In the genomic region with DNA sequence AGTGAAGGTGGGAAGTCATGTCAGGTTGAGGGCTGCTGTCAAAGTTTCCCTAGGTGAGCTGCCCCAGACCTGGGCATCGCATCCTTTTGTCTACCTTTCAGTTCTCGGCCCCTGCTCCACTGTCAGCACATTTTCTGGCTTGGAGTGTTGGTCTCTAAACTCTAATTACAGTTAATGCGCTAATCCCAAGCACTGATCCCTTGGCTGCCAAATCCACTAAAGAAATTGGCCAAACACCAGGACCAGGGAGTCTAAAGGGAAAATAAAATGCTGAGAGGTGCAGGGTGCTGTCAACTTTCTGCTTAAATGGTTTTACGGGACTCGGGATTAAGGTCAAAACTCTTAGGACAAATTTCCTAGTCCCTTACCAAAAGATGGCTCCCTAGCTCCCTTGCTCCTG, we compare ENCODE assay signal across 21 mouse cellular contexts.
DNase-seq lines count a peak whose midpoint lies in the region; ATAC-seq lines count a peak whose summit lies in the region.
"Had no signal": no experiment of that assay in that cellular context is flagged by ENCODE, and none has a peak within 500 bp of the region (broad histone marks: within the 10 kb centered on the region; RNA-seq: fewer than 3 reads in every experiment).

No protein-coding gene starts in this region.

- H3K9me3 ChIP-seq in kidney, embryonic 15.5 days (replicated peaks) = no peaks in the 10 kb centered on the region
- H3K9me3 ChIP-seq: embryonic facial prominence, embryonic 15.5 days; heart, embryonic 10.5 days; hindbrain, embryonic 12.5 days; limb, embryonic 13.5 days; liver, embryonic 12.5 days; midbrain, embryonic 10.5 days; neural tube, embryonic 15.5 days had no signal

- no peak for ATAC-seq in kidney, embryonic 15.5 days (replicated peaks; ENCODE audit: low FRiP score)
- ATAC-seq: activated CD4-positive, CD25-positive, alpha-beta regulatory T cell, adult 4 months; intestine, postnatal 0 days; liver, embryonic 12.5 days had no signal

- H3K27me3 ChIP-seq in kidney, embryonic 15.5 days = no peaks in the 10 kb centered on the region
- H3K27me3 ChIP-seq: embryonic facial prominence, embryonic 15.5 days; hindbrain, embryonic 12.5 days; liver, embryonic 12.5 days; neural tube, embryonic 15.5 days had no signal

- no peak overlapping the region for H3K9ac ChIP-seq in kidney, embryonic 15.5 days
- H3K9ac ChIP-seq: embryonic facial prominence, embryonic 15.5 days; hindbrain, embryonic 12.5 days; limb, embryonic 13.5 days; liver, embryonic 12.5 days; neural tube, embryonic 15.5 days had no signal

- H3K27ac ChIP-seq in kidney, embryonic 15.5 days = no peak overlapping the region
- H3K27ac ChIP-seq: embryonic facial prominence, embryonic 15.5 days; heart, embryonic 10.5 days; hindbrain, embryonic 12.5 days; limb, embryonic 13.5 days; liver, embryonic 12.5 days; midbrain, embryonic 10.5 days; neural tube, embryonic 15.5 days had no signal

- H3K4me1 ChIP-seq in kidney, embryonic 15.5 days = peaks cover 21% of the 10 kb centered on the region
- H3K4me1 ChIP-seq: embryonic facial prominence, embryonic 15.5 days; liver, embryonic 12.5 days had no signal

- no peak overlapping the region for H3K4me3 ChIP-seq in kidney, embryonic 15.5 days (replicated peaks)
- H3K4me3 ChIP-seq: embryonic facial prominence, embryonic 15.5 days; heart, embryonic 10.5 days; hindbrain, embryonic 12.5 days; limb, embryonic 13.5 days; liver, embryonic 12.5 days; midbrain, embryonic 10.5 days; neural tube, embryonic 15.5 days had no signal

- no peak overlapping the region for H3K4me2 ChIP-seq in kidney, embryonic 15.5 days
- H3K4me2 ChIP-seq: embryonic facial prominence, embryonic 15.5 days; hindbrain, embryonic 12.5 days; limb, embryonic 13.5 days; liver, embryonic 12.5 days; neural tube, embryonic 15.5 days had no signal

- 79% methylated on average over 5 of the region's 5 CpGs for WGBS in kidney, embryonic 15.5 days

- H3K36me3 ChIP-seq in kidney, embryonic 15.5 days = no peaks in the 10 kb centered on the region
- H3K36me3 ChIP-seq: embryonic facial prominence, embryonic 15.5 days; heart, embryonic 10.5 days; hindbrain, embryonic 12.5 days; limb, embryonic 13.5 days; liver, embryonic 12.5 days; midbrain, embryonic 10.5 days; neural tube, embryonic 15.5 days had no signal

- DNase-seq in adrenal gland, postnatal 10 days = peak; percentile 18
- DNase-seq in adrenal gland, adult 18-20 months (ENCODE audit: low spot score in 2 of 2) = no peak
- peak; percentile 30 for DNase-seq in kidney, adult 11 months
- peak; percentile 23 for DNase-seq in adipocyte (ENCODE audit: low spot score)
- peak; percentile 40 to 45 for DNase-seq in kidney, postnatal 25 days
- no peak for DNase-seq in right cerebral cortex, postnatal 10 days (ENCODE audit: low spot score in 2 of 2)
- DNase-seq: adrenal gland, postnatal 25 days; cerebellum, adult 9-10 months; gastrocnemius, postnatal 36 days; lung, adult 18-20 months; lung, postnatal 10 days had no signal

Comparison
In these comparisons a context has a peak if more than half of its experiments do, and no peak if none do; other contexts are left out.
1. DNase-seq: peak in adrenal gland, postnatal 10 days (single experiment), kidney, adult 11 months (single experiment), adipocyte (single experiment) and kidney, postnatal 25 days (2 of 2); none in adrenal gland, adult 18-20 months (0 of 2) and right cerebral cortex, postnatal 10 days (0 of 2).